Mouse (Mus musculus): ENCODE data around the gene A4gnt. TPM values are rescaled to one million over a fixed set of nuclear protein-coding genes. Genes with fewer than 3 reads are reported as not detected.

Gene A4gnt
- polyA plus RNA-seq, 1 experiment from 2014 or later: 2.2 TPM

DNA sequence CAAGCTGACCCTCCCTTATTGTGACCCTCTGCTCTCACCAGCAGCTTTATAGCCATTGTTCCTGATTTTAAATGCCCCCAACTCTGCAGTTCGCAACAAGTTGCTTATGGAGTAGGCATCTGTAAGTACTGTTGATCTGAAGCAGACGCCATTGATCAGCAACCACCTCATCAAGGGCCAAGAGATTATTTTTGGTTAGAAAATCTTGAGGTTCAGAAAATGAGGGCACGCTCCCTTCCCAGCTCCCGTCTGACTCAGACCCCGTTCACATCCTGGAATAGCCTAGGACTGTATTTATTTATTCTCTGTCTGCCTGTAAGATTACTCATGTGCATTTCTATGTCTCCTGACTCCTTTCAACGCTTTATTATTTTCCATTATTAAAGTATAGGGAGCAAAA lies 33.1 kb downstream of the A4gnt start:
- H3K9me3 ChIP-seq (replicated peaks; ENCODE audit: control insufficient read depth, low read length): no peaks in the 10 kb centered on the region
- H3K4me3 ChIP-seq (replicated peaks; ENCODE audit: low read length): no peak overlapping the region
- WGBS: 90% methylated on average over 6 of the region's 6 CpGs
- no peak overlapping the region for H3K4me2 ChIP-seq (ENCODE audit: low read depth, low read length)
- peaks cover 13% of the 10 kb centered on the region; the same call in 1 of the 2 replicates for H3K36me3 ChIP-seq (ENCODE audit: control insufficient read depth, insufficient read depth, low read length)
- ATAC-seq (ENCODE audit: insufficient read depth, low FRiP score): no peak
- H3K9ac ChIP-seq (ENCODE audit: low read length): no peak overlapping the region
- no peak overlapping the region for H3K27ac ChIP-seq (ENCODE audit: low read length)
- H3K4me1 ChIP-seq (ENCODE audit: control insufficient read depth, insufficient read depth, low read length): no peaks in the 10 kb centered on the region
- no peaks in the 10 kb centered on the region for H3K27me3 ChIP-seq (ENCODE audit: control insufficient read depth, insufficient read depth, low read length)

DNA sequence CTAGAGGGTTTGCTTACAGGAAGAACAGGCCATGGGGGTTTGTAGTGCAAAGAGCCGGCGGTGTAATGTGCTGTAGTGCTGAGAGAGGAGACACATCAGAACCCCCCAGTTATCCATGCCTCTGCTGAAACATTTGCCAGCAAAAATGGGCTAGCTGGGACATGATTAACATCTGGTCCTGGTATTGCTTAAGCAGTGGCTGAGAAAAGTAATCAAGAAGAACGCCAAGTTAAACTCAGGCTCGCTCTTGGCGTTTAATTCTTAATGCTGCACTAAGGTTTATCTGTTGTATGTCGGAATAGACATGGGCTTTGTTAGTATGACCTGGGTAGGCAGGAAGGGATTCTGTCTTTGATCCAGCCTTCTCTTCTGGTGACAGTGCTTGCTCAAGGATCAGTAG lies 33.8 kb downstream of the A4gnt start:
- Histone ChIP-seq H3K9me3 (replicated peaks; ENCODE audit: control insufficient read depth, low read length) (no peaks in the 10 kb centered on the region), H3K4me2 (ENCODE audit: low read depth, low read length) (no peak overlapping the region), H3K9ac (ENCODE audit: low read length) (no peak overlapping the region), H3K27ac (ENCODE audit: low read length) (no peak overlapping the region), H3K4me1 (ENCODE audit: control insufficient read depth, insufficient read depth, low read length) (no peaks in the 10 kb centered on the region), H3K4me3 (replicated peaks; ENCODE audit: low read length) (no peak overlapping the region), H3K27me3 (ENCODE audit: control insufficient read depth, insufficient read depth, low read length) (no peaks in the 10 kb centered on the region), H3K36me3 (ENCODE audit: control insufficient read depth, insufficient read depth, low read length) (peaks cover 18% of the 10 kb centered on the region)
- no peak for ATAC-seq (ENCODE audit: insufficient read depth, low FRiP score)
- WGBS: 85% methylated on average over 6 of the region's 6 CpGs

- no peak overlapping the region for H3K4me2 ChIP-seq (ENCODE audit: low read depth, low read length)
- 0 out of 2 replicates have a peak, but pooled peaks cover 4% of the 10 kb centered on the region for H3K36me3 ChIP-seq (ENCODE audit: control insufficient read depth, insufficient read depth, low read length)
- no peak overlapping the region for H3K9ac ChIP-seq (ENCODE audit: low read length)
- no peaks in the 10 kb centered on the region for H3K9me3 ChIP-seq (replicated peaks; ENCODE audit: control insufficient read depth, low read length)
- no peak for ATAC-seq (ENCODE audit: insufficient read depth, low FRiP score)
- no peaks in the 10 kb centered on the region for H3K27me3 ChIP-seq (ENCODE audit: control insufficient read depth, insufficient read depth, low read length)
- WGBS: 83% methylated on average over 10 of the region's 10 CpGs
- H3K27ac ChIP-seq (ENCODE audit: low read length): no peak overlapping the region
- H3K4me3 ChIP-seq (replicated peaks; ENCODE audit: low read length): no peak overlapping the region
- H3K4me1 ChIP-seq (ENCODE audit: control insufficient read depth, insufficient read depth, low read length): no peaks in the 10 kb centered on the region
Observed at GRCm38 (mm10) chr9:99660756-99661155, 48.5 kb downstream of the A4gnt start.

DNA sequence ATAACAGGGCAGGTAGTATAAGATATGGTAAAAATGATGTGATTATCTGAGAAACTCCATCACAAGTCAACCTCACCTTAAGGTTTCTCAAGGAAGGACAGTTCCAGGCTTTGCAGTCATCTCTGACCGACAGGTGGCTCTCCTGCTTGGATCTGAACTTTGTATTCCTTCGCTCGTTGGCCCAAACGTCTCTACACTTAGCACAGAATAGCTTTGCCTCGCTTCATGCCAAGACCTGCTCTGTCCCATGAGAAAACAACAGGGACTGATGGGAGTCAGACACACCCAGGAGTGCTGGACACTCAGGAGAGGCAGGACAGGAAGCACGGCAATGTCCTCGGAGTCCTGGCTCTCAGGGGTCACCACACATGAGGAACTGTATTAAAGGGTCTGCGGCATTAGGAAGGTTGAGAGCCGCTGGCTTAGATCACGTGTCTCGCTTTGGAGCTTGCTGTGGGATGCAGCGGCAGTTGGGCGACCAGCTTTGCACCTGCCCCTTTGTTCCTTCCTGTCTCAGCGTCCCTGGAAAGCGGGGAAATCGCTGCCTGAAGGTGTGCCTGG lies 49.4 kb downstream of the A4gnt start:
- ATAC-seq (ENCODE audit: insufficient read depth, low FRiP score): no peak
- Histone ChIP-seq H3K36me3 (ENCODE audit: control insufficient read depth, insufficient read depth, low read length) (no peaks in the 10 kb centered on the region), H3K4me2 (ENCODE audit: low read depth, low read length) (no peak overlapping the region), H3K9ac (ENCODE audit: low read length) (no peak overlapping the region), H3K4me3 (replicated peaks; ENCODE audit: low read length) (no peak overlapping the region), H3K9me3 (replicated peaks; ENCODE audit: control insufficient read depth, low read length) (no peaks in the 10 kb centered on the region), H3K4me1 (ENCODE audit: control insufficient read depth, insufficient read depth, low read length) (no peaks in the 10 kb centered on the region), H3K27me3 (ENCODE audit: control insufficient read depth, insufficient read depth, low read length) (no peaks in the 10 kb centered on the region), H3K27ac (ENCODE audit: low read length) (no peak overlapping the region)
- 59% methylated on average over 16 of the region's 16 CpGs for WGBS

- H3K36me3 ChIP-seq (ENCODE audit: control insufficient read depth, insufficient read depth, low read length): no peaks in the 10 kb centered on the region
- no peaks in the 10 kb centered on the region for H3K27me3 ChIP-seq (ENCODE audit: control insufficient read depth, insufficient read depth, low read length)
- no peaks in the 10 kb centered on the region for H3K9me3 ChIP-seq (replicated peaks; ENCODE audit: control insufficient read depth, low read length)
- H3K4me1 ChIP-seq (ENCODE audit: control insufficient read depth, insufficient read depth, low read length): no peaks in the 10 kb centered on the region
- no peak overlapping the region for H3K4me3 ChIP-seq (replicated peaks; ENCODE audit: low read length)
- no peak for ATAC-seq (ENCODE audit: insufficient read depth, low FRiP score)
- H3K9ac ChIP-seq (ENCODE audit: low read length): no peak overlapping the region
- no peak overlapping the region for H3K27ac ChIP-seq (ENCODE audit: low read length)
- H3K4me2 ChIP-seq (ENCODE audit: low read depth, low read length): no peak overlapping the region
- 23% methylated on average over 7 of the region's 7 CpGs for WGBS
Observed at GRCm38 (mm10) chr9:99662406-99662805, 50.1 kb downstream of the A4gnt start.

- H3K4me1 ChIP-seq (ENCODE audit: control insufficient read depth, insufficient read depth, low read length): no peaks in the 10 kb centered on the region
- H3K27me3 ChIP-seq (ENCODE audit: control insufficient read depth, insufficient read depth, low read length): no peaks in the 10 kb centered on the region
- no peak overlapping the region for H3K4me3 ChIP-seq (replicated peaks; ENCODE audit: low read length)
- ATAC-seq (ENCODE audit: insufficient read depth, low FRiP score): no peak
- no peak overlapping the region for H3K4me2 ChIP-seq (ENCODE audit: low read depth, low read length)
- H3K36me3 ChIP-seq (ENCODE audit: control insufficient read depth, insufficient read depth, low read length): no peaks in the 10 kb centered on the region
- H3K9ac ChIP-seq (ENCODE audit: low read length): no peak overlapping the region
- H3K27ac ChIP-seq (ENCODE audit: low read length): no peak overlapping the region
- 90% methylated on average over 10 of the region's 10 CpGs for WGBS
- H3K9me3 ChIP-seq (replicated peaks; ENCODE audit: control insufficient read depth, low read length): no peaks in the 10 kb centered on the region
Observed at GRCm38 (mm10) chr9:99662887-99663286, 50.6 kb downstream of the A4gnt start.

- ATAC-seq (ENCODE audit: insufficient read depth, low FRiP score): no peak
- peaks cover 17% of the 10 kb centered on the region; the same call in 1 of the 2 replicates for H3K36me3 ChIP-seq (ENCODE audit: control insufficient read depth, insufficient read depth, low read length)
- no peak overlapping the region for H3K4me3 ChIP-seq (replicated peaks; ENCODE audit: low read length)
- no peak overlapping the region for H3K27ac ChIP-seq (ENCODE audit: low read length)
- H3K4me2 ChIP-seq (ENCODE audit: low read depth, low read length): no peak overlapping the region
- no peak overlapping the region for H3K9ac ChIP-seq (ENCODE audit: low read length)
- H3K27me3 ChIP-seq (ENCODE audit: control insufficient read depth, insufficient read depth, low read length): no peaks in the 10 kb centered on the region
- WGBS: 78% methylated on average over 8 of the region's 8 CpGs
- no peaks in the 10 kb centered on the region; the same call in 1 of the 2 replicates for H3K9me3 ChIP-seq (replicated peaks; ENCODE audit: control insufficient read depth, low read length)
- H3K4me1 ChIP-seq (ENCODE audit: control insufficient read depth, insufficient read depth, low read length): no peaks in the 10 kb centered on the region
Observed at GRCm38 (mm10) chr9:99667596-99667995, 55.3 kb downstream of the A4gnt start.

GRCm38 (mm10) chr9:99671603-99672002 lies 59.3 kb downstream of the A4gnt start:
- WGBS: 39% methylated on average over 2 of the region's 2 CpGs
- no peaks in the 10 kb centered on the region; the same call in 1 of the 2 replicates for H3K9me3 ChIP-seq (replicated peaks; ENCODE audit: control insufficient read depth, low read length)

More at GRCm38 (mm10) chr9:99671603-99672002, 59.3 kb downstream of the A4gnt start:
- H3K4me1 ChIP-seq (ENCODE audit: control insufficient read depth, insufficient read depth, low read length): no peaks in the 10 kb centered on the region
- H3K36me3 ChIP-seq (ENCODE audit: control insufficient read depth, insufficient read depth, low read length): peaks cover 17% of the 10 kb centered on the region; the same call in 1 of the 2 replicates
- no peak overlapping the region for H3K9ac ChIP-seq (ENCODE audit: low read length)
- no peak overlapping the region for H3K4me3 ChIP-seq (replicated peaks; ENCODE audit: low read length)
- H3K4me2 ChIP-seq (ENCODE audit: low read depth, low read length): no peak overlapping the region
- no peak for ATAC-seq (ENCODE audit: insufficient read depth, low FRiP score)
- H3K27me3 ChIP-seq (ENCODE audit: control insufficient read depth, insufficient read depth, low read length): no peaks in the 10 kb centered on the region
- H3K27ac ChIP-seq (ENCODE audit: low read length): no peak overlapping the region
